Mouse (Mus musculus) brain, embryonic 14.5 days (tissue): ENCODE results near the gene Tarbp1.

Experiments
- CTCF ChIP-seq: fragments of 200-500 bp; IDR thresholded peaks from 2 replicates; pipeline ENCODE4 v1.5.1; 2012; ENCODE audit warnings: inconsistent platforms, mild to moderate bottlenecking, moderate library complexity, borderline replicate concordance; ENCODE audit not compliant: insufficient read depth, insufficient read length; ENCODE audit errors: extremely low read depth
- POLR2A ChIP-seq: fragments of 200-500 bp; IDR thresholded peaks from 2 replicates; pipeline ENCODE4 v1.6.1; 2012; ENCODE audit warnings: mild to moderate bottlenecking, inconsistent platforms, borderline replicate concordance; ENCODE audit not compliant: poor library complexity, insufficient read depth, insufficient read length, severe bottlenecking; ENCODE audit errors: extremely low read depth

DNA sequence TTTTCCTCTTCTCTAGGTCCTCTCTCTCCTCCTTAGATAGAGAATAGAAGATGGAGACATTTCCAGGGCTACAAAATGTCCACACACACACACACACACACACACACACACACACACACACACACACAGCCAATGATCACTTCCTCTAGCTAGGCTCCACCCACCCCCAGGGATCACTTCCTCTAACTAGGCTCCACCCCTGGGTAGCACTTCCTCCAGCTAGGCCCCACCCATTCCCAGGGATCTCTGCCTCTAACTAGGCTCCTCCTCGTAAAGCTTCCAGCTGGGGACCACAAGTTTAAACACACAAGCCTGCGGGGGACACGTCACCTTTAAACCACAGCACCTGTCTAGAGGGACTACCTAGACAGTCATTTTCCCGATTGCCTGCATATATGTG lies 87.3 kb downstream of the Tarbp1 start:
- TF ChIP-seq CTCF (no peak), POLR2A (no peak)
